Mouse (Mus musculus) megakaryocyte progenitor cell, adult 5-6 weeks (primary cell): ENCODE results near the gene Mrps35. TPM values are rescaled to one million over a fixed set of nuclear protein-coding genes. Genes with fewer than 3 reads are reported as not detected.
A peak's percentile ranks its signal among the peaks of the same experiment; 100 is the strongest.

ENCODE experiments used
- ATAC-seq: replicated peaks from 2 replicates; pipeline ENCODE4 v1.8.0; 2016; ENCODE audit warnings: mild to moderate bottlenecking, moderate TSS enrichment, inconsistent platforms; ENCODE audit not compliant: poor library complexity
- total RNA-seq, 2 experiments: library from RNA; stranded (forward) in 1 of 2; stranded (reverse) in 1 of 2; fragments of 157-497, 149-512 nt in 1 of 2; fragments of 200-1000 nt in 1 of 2; gene quantifications; 2 replicates each; pipeline versions ENCODE4 v1.2.3 to v1.2.4; 2015 to 2017

Mrps35 gene
- total RNA-seq, 2 experiments from 2014 or later, result 87.8 to 103 TPM

DNA sequence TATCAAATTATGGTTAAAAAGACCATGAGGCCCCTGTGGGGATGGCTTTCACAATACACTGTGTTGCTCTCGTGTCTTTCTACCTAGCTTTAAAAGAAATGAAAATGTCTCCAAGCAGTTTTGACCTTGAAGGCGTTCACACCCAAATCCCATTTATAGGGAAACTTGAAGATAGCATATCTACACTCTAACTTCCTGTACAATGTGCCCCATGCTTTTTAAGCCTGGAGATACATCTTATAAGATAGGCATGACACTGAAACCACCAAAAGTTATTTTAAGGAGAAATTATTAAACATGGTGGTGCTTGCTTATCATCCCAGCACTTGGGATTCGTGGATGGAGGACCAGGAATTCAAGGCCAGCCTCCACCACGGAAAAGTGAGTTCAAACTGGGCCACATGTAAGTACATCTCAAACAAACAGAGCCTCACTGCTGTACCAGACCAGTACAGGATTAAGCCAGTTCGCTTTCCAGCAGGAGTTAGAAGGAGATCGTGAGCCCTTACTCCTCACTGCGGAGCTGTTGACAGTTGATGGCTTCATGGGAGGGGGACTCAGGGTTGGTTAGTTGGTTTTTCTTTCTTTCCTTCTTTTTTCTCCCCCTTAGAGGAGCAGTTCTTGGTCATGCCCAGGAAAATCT, 43.0 kb downstream of the Mrps35 start:
- ATAC-seq, result no peak

DNA sequence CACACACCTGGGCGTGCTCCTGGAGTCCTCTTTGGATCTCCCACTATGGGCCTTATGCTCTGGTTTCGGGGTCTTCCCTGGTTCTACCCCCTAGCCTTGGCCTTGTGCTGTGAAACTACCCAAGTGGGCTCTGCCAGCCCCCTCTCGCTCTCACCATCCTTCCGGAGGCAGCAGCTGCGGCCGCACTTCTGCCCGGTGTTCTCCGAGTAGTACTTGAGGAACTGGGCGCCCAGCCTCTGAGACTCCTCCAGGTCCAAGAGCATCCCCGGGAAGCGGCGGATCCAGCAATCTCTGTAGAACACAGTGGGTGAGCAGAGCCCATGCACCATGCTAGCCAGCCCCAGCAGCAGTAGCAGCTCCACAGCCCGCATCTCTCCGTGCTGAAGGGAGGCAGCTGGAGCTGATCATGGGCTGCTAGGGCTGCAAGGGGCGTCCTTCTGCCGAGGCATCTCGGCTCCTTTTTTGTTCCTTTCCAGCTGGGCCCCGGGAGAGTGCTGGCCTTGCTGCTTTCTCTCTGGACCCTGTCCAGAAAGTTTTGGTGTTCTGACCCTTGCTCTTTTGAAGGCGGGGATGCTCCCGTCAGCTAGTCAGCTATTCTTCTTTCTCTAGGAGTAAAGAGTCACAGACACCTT, 44.1 kb downstream of the Mrps35 start, which contains the start of gene Mansc4:
Mansc4 (minus strand) TSS at position 439 of the 632 bp plus-strand sequence.
- no peak; the same call in 1 of the 2 replicates for ATAC-seq

DNA sequence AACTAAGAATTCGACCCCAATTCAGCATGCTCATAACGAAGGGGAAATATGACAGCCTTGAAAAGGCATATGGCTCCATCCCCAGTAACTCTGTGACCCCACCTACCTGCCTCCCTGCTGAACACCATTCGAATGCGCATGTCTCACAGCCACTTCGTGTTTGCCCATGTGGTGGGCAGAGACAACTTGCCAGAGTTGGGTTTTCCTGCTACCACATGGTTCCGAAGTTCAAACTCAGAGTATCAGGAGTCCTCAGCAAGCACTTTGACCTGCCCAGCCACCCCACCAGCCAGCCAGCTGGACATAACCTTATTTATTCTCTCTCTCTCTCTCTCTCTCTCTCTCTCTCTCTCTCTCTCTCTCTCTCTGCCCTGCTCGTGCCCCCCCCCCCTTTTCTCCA, 45.2 kb downstream of the Mrps35 start:
- no peak for ATAC-seq

DNA sequence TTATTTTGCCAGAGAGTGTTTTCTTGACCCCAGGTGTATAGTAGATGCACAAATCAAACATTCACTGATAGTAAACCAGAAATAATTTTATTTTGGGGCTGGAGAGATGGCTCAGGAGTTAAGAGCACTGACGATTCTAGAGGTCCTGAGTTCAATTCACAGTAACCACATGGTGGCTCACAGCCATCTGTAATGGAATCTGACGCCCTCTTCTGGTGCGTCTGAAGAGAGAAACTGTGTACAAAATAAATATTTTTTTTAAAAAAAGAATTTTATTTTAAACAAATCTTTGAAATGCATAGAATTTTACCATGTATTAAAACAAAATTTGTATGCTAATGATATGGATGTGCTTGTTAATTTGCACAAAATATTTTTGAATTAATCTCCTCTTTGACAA, 46.0 kb downstream of the Mrps35 start:
- no peak for ATAC-seq

DNA sequence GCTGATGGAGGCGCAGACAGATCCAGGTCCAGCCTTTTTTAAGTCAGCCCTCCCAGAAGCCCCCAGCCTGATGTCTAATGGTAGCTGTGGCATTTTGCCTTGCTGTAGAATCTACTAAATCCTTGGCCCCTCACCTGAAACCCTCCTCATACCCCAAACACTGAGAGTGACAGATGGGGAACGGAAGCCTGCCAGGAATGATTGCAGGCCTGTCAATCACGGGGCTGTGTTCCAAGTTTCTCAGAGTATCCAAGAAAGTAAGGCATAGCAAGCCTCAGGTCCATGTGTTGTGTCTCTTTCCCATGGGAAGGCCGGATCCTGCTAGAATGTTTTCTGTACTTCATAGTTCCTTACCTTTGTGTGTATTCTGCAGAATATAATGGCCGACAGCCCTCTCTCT, 47.6 kb downstream of the Mrps35 start:
- no peak for ATAC-seq

DNA sequence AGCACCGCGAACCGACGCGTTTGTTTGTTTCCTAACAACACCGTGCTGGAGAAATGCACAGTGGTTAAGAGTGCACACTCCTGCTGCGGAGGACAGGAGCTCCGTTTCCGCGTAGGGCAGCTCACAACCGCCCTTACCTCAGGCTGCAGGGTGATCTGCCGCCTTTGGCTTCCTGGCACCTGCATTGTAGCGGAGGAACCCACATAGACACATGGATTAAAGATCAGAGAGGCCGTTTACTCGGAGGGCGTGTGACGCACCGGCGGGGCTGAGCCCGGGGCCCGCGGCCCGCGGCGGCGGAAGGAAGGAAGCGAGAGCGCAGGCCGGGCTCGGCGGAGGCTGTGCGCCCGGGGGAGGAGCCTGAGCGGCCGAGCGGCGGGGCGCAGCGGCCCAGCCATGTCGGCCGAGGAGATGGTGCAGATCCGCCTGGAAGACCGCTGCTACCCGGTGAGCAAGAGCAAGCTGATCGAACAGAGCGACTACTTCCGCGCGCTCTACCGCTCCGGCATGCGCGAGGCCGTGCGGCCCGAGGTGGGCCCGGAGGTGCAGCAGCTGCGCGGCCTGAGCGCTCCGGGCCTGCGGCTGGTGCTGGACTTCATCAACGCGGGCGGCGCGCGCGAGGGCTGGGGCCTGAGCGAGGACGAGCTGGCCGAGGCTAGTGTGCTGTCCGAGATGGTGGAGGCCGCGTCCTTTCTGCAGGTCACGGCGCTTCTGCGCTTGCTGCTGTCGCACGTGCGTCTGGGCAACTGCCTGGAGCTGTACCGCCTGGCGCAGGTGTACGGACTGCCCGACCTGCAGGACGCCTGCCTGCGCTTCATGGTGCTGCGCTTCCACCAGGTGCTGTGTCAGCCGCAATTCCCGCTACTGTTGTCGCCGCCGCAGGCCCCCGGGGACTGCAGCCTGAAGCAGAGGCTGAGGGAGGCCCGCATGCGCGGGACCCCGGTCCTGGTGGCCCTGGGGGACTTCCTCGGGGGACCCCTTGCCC, 48.9 kb downstream of the Mrps35 start, which contains the start of gene Klhl42:
Klhl42 (plus strand) TSS at position 244 of the 985 bp plus-strand sequence.
- peak; percentile 75 for ATAC-seq

DNA sequence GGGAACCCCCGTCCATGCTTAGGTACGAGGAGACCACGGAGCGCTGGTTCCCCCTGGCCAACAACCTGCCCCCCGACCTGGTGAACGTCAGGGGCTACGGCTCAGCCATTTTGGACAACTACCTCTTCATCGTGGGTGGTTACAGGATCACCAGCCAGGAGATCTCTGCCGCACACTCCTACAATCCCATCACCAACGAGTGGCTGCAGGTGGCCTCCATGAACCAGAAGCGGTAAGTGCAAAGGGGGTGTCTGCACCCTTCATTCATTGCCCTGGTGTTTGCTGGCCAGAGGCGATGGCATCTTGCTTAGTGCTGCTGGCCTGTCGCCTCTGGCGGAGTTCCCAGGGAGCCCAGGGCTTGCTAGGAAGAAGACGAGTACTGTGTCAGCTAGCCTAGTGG, 49.6 kb downstream of the Mrps35 start:
- ATAC-seq, result peak; percentile 36

DNA sequence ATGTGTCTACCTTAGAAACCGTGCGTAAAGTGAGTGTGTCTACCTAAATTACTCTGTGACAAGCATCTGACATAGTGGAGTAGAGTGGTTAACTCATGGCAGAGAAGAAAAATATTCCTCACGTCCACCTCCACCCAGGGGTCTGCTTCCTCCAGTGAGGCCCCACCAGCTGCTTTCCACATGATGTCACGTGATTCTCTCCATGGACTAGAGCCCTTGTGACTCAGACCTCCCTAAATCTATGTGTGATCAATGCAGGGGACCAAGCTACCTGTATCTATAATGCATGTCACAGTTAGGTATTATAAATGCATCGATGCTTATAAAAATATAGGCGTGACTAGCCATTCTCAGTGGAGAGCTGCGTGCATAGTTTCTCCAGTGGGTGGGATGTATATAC, 52.2 kb downstream of the Mrps35 start:
- no peak for ATAC-seq

DNA sequence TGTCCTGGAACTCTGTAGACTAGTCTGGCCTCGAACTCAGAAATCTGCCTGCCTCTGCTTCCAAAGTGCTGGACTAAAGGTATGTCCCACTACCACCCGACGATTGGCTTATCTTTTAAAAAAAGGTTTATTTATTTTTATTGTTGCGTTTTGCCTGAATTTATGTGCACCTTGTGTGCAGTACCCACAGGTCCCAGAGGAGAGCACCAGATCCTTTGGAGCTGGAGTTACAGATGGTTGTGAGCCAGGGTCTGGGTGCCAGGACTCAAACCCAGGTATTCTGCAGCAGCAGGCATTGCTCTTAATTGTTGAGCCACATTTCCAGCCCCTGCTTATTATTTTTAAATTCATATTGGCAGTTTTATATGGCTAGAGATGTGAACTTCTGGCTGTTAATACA, 53.5 kb downstream of the Mrps35 start:
- no peak for ATAC-seq

DNA sequence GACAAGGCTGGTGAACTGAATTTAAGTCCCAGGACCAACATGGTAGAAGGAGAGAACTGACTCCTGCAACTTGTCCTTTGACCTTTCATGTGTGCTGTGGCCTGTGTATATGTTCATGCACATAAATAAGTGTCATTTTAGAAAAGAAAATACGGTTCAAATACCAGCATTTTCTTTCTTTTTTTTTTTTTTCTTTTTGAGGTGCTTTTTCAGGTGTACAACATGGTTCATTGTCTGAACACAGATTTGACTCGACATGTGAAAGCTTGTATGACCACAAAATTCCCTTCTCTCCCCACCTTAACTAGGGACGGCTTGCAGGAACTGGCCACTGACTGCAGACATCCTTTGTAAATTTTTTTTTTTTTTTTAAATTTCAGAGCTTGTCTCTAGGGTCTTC, 54.4 kb downstream of the Mrps35 start:
- ATAC-seq, result no peak

DNA sequence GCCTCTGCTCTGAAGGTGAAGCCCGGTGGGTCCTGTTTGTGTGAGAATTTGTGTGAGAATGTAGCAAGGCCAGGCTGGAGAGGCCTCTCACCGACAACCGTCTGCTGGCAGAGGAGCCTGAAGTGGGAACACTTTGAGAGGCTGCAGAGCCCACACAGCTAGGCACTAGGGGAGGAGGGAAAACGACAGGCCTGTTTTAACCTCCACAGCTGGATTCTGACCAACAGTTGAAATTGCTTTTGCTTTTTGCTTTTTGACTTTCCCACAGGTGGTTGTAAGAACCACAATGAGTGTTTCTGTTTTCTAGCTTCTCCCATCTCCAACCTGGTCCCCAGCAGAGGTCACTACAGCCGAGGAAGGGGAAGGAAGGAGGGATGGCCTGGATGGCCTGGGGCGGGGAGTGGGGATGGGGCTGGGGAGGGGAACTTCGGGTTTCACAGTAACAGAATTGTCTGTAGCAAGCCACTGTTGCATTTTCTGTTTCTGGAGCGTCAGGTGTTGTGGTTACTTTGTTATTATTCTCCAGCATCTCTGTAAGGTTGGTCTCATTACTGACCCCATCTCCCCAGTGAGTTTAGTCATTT, 54.9 kb downstream of the Mrps35 start:
- ATAC-seq, result peak; percentile 53

DNA sequence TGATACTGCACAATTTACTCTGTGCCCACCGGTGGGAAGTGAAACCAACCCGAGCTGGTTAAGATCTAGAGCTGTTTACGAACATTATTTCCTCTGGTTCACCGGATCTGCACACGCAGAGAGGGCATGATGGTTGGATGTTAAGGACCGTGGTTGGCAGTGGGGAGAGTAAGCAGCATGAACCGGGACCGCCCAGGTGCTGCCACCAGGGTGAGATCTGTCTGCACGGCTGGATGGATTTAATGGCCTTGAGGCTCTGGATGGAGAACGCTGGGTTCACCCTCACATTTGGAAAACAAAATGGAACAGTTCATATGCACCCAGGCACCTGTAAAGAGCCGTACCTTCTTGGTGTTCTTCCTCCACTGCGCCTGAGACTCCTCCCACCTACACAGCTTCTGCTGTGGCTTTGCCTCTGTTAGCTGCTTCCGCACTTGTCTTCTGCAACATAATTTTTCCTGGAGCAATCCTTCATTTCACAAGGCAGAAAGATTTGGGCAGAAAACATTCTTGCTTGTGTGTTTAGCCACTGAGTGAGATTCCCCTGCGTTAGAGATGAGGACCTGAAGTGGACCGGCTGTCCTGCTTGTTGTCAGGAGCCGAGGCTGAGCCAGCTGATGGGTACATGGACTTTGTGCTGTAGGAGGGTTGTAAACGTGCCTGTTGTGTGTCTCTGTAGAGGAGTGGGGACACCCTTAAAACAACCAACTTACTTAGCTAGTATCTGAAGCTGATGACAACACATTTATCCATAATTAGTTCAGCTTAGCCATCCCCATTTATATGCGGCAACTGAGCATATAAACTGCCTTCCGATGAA, 57.1 kb downstream of the Mrps35 start:
- ATAC-seq, result peak; percentile 61

DNA sequence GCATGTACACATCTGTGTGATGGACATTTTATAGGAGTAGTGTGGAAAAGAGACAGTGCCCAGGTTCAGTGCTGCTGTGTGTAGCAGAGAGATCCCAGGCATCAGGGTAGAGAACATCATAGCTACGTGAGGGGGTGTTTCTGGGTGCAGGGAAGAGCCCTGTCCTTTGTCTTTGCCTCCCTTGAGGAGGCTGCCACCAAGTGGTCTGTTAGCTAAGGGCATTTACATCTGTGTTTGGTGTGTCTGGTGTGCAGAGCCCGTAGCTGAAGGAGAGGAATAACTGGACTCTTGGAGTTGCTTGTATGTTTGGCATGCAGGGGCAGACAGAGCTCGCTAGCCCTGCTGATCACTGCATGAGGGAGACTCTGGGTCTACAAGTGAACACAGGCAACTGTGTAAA, 59.7 kb downstream of the Mrps35 start:
- ATAC-seq, result no peak

DNA sequence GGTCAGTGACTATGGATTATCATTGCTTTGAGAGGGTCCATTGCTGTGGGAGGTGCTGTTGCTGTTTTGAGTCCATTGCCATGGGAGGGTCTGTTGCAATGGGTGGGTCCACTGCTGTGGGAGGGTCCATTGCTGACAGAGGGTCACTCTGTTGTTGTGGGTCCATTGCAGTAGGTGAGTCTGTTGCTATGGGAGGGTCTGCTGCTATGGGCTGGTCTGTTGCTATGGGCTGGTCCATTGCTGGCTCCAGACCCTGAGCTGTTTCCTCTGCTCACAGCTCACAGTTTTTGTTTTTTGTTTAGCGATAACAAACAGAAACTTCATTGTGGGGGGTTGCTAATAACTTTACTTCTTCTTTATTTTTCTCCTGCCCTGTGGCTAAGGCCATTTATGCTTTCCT, 63.0 kb downstream of the Mrps35 start:
- ATAC-seq, result no peak

DNA sequence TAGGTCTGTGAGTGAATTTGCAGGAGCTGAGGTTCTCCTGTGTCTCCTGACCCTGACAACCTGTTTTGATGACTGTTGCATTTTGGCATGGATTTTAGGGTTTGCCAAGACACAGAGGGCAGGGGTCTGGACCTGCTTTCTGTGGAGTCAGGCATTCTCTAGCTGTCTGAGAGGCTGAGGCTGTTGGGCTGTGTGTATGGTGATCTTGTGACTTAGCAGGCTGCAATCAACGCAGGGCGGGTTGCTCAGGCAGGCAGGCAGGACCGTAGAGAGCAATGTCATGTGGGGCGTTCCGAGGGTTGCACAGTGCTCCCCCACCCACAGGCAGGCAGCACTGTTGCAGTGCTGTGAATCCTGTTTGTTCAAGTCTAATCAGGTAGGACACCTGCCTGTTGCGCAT, 64.2 kb downstream of the Mrps35 start:
- ATAC-seq, result 0 out of 2 replicates have a peak, but pooled peaks have one; percentile 17

DNA sequence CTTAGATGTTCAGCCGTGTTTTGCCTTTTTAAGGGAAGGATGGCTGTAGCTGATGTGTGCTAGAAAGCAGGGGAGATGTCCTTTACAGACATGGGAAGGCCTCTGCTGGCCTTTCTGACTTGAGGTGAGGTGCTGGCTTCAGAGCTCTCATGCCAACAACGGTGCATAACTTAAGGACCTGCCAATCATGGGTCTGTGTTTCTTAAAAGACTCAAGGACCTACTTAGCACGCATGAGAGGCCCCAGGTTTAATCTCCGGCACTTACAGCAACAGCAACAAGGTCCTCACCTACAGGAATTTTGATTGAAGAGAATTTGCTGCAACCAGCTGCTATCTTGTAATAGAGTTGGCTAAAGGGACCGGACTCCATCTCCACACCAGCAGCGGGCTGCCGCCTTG, 66.7 kb downstream of the Mrps35 start:
- no peak for ATAC-seq

DNA sequence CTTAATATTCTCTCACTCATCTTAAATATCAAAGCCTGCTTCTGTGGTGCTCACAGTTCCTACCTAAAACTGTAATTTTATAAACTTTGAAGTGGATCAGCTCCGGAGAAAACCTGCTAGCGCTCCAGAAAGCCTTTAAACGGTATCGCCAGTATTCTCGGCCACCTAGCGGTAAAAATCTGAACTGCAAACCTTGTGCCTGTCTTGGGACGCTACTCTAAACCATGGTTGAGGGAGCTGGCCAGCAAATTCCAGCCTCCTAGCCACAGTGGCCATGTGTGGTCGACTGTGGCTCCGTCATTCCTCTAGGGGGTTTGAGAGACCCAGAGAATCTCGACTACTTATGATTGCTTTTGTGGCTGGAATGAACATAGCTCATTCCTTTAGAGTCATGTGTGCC, 74.0 kb downstream of the Mrps35 start:
- ATAC-seq, result peak; percentile 87

DNA sequence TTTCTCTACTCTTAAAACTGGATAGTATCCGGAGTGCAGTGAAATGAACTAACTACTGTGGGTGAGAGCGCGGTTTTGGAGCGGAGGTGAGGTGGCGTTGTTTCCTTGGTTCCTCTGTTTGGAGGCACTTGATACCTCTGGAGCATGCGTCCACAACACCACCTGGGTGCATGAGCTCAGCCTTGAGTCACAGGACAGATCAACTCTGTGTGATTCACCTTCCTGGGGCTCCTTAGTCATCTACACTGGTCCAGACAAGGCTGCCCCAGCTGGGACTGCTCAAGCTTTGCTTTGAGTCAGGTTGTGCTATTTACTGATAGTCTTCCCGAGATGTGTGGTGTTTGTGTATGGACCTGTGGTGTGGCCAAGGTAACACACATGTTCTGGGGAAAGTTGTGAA, 75.2 kb downstream of the Mrps35 start:
- ATAC-seq, result no peak

DNA sequence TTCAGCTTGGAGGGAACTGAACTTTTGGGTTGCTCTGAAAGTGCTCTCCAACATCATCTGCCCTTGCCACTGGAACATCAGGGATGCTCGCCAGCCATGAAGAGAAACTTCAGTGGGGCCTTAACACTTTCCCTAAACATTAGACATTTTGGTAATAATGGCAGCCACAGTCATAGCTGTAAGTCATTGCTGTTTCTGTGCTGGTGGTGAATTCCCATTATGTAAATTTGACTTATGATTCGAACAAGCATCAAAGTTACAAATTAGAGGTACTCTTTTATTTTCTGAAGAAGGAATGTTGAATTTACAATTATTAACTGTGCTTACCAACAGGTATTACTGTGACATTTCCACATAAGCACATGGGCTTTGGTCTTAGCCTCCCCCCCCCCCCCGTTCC, 75.6 kb downstream of the Mrps35 start:
- no peak for ATAC-seq

DNA sequence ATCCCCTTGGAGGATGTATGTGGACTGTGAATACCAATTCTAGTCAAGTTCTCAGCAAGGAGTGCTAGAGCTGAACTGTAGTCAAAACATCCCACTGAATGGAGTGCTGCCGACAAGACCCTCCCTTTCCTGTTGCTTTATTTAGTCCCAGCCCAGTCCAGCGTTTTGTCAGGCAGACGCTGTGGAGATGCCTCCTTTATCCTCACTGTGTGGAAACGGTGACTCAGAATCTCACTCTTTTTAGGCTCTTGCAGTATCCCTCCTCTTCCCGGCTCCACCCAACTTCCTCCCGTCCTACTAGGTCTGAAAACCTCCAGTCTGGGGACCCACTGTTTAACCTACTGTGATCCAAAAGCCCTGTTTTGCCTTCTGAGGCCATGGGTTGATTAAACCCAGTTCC, 78.8 kb downstream of the Mrps35 start:
- no peak for ATAC-seq
